Mouse (Mus musculus): ENCODE measurements at regions not wholly inside any gene's neighbourhood (a gene's known extent, or its start where the extent isn't known, plus 50 kb on each side); places are given as distances from the start of the nearest gene placed in this dataset.

DNA sequence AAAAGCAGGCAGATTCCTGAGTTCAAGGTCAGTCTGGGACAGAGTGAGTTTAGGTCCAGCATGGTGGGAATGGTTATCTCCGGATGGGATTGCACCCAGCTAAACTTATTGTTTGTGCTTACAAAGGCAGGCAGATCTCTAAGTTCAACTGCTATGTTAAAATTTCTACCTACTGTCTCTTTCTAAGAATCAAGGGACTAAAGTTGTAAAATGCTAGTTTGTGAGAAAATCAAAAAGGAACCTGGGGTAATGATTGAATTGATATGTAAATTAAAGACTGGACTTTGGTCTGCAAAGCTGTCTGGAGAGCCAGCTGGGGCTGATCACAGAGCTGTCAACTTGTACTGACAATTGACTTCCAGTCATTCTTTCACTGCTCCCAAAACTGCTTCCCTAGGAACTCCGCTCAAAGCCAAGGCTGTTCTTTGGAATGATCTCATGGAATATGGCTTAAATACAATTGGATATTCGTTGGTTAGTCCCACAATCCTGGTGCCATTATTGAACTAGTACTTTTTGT is 90.7 kb upstream of the Tcerg1l start:
- TF ChIP-seq CTCF (IDR thresholded peaks at IDR 0.05; ENCODE audit: extremely low read depth, insufficient read length, insufficient replicate concordance, low read depth, low read length) = no peak
- TF ChIP-seq POLR2A (IDR thresholded peaks at IDR 0.05; ENCODE audit: low read depth, low read length) = no peak
- Histone ChIP-seq H3K36me3 (ENCODE audit: control insufficient read depth, insufficient read depth, low read length) (no peaks in the 10 kb centered on the region), H3K4me1 (ENCODE audit: control insufficient read depth, insufficient read depth, insufficient read length, low read length) (no peaks in the 10 kb centered on the region), H3K4me3 (ENCODE audit: low read depth, low read length) (no peak overlapping the region), H3K27me3 (ENCODE audit: control insufficient read depth, insufficient read depth, low read length) (no peaks in the 10 kb centered on the region), H3K27ac (ENCODE audit: insufficient read depth, low read depth, low read length) (no peak overlapping the region)
- WGBS = 76% methylated on average over 3 of the region's 3 CpGs

- Histone ChIP-seq H3K36me3 (ENCODE audit: control insufficient read depth, insufficient read depth, low read length) (no peaks in the 10 kb centered on the region), H3K4me1 (ENCODE audit: control insufficient read depth, insufficient read depth, insufficient read length, low read length) (no peaks in the 10 kb centered on the region), H3K27me3 (ENCODE audit: control insufficient read depth, insufficient read depth, low read length) (no peaks in the 10 kb centered on the region), H3K4me3 (ENCODE audit: low read depth, low read length) (no peak overlapping the region), H3K27ac (ENCODE audit: insufficient read depth, low read depth, low read length) (no peak overlapping the region)
- 67% methylated on average over 2 of the region's 2 CpGs for WGBS
- TF ChIP-seq POLR2A (IDR thresholded peaks at IDR 0.05; ENCODE audit: low read depth, low read length) = no peak
- no peak for TF ChIP-seq CTCF (IDR thresholded peaks at IDR 0.05; ENCODE audit: extremely low read depth, insufficient read length, insufficient replicate concordance, low read depth, low read length)
These were observed 75.4 kb upstream of the Tcerg1l start for GRCm38 (mm10) chr7:138472891-138473455.

- no peaks in the 10 kb centered on the region for H3K36me3 ChIP-seq (ENCODE audit: control insufficient read depth, insufficient read depth, low read length)
- no peak for TF ChIP-seq POLR2A (IDR thresholded peaks at IDR 0.05; ENCODE audit: low read depth, low read length)
- TF ChIP-seq CTCF (IDR thresholded peaks at IDR 0.05; ENCODE audit: extremely low read depth, insufficient read length, insufficient replicate concordance, low read depth, low read length) = no peak
- H3K27ac ChIP-seq (ENCODE audit: insufficient read depth, low read depth, low read length) = no peak overlapping the region
- no peaks in the 10 kb centered on the region for H3K4me1 ChIP-seq (ENCODE audit: control insufficient read depth, insufficient read depth, insufficient read length, low read length)
- WGBS = 74% methylated on average over 5 of the region's 5 CpGs
- no peak overlapping the region for H3K4me3 ChIP-seq (ENCODE audit: low read depth, low read length)
- H3K27me3 ChIP-seq (ENCODE audit: control insufficient read depth, insufficient read depth, low read length) = no peaks in the 10 kb centered on the region
These were observed 74.8 kb upstream of the Tcerg1l start for GRCm38 (mm10) chr7:138472371-138472770.

GRCm38 (mm10) chr7:138469211-138469610 is 71.7 kb upstream of the Tcerg1l start:
- no peaks in the 10 kb centered on the region for H3K27me3 ChIP-seq (ENCODE audit: control insufficient read depth, insufficient read depth, low read length)
- no peaks in the 10 kb centered on the region for H3K4me1 ChIP-seq (ENCODE audit: control insufficient read depth, insufficient read depth, insufficient read length, low read length)
- H3K4me3 ChIP-seq (ENCODE audit: low read depth, low read length) = no peak overlapping the region
- 61% methylated on average over 4 of the region's 4 CpGs for WGBS
- TF ChIP-seq CTCF (IDR thresholded peaks at IDR 0.05; ENCODE audit: extremely low read depth, insufficient read length, insufficient replicate concordance, low read depth, low read length) (no peak), POLR2A (IDR thresholded peaks at IDR 0.05; ENCODE audit: low read depth, low read length) (no peak)
- no peak overlapping the region for H3K27ac ChIP-seq (ENCODE audit: insufficient read depth, low read depth, low read length)
- no peaks in the 10 kb centered on the region for H3K36me3 ChIP-seq (ENCODE audit: control insufficient read depth, insufficient read depth, low read length)

DNA sequence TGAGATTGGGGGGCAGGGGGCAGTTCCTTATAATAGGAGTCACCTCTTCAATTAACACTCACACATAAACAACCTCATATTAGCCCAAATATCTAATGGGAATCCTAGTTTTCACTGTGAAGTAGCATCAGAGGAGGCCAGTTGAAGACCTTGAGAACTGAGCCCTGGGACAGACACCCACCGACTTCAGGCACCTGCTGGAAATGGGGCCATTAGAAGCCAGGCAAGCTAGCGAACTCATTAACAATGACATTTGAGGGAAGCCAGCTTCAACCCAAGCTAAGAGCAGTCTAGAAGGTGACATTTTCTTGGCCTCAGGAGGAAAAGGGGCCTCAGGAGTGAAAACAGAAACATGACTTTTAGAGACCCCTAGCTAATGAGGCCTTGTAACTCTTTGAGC is 70.9 kb upstream of the Tcerg1l start:
- no peak overlapping the region for H3K4me3 ChIP-seq (ENCODE audit: low read depth, low read length)
- TF ChIP-seq POLR2A (IDR thresholded peaks at IDR 0.05; ENCODE audit: low read depth, low read length) (no peak), CTCF (IDR thresholded peaks at IDR 0.05; ENCODE audit: extremely low read depth, insufficient read length, insufficient replicate concordance, low read depth, low read length) (no peak)
- H3K27ac ChIP-seq (ENCODE audit: insufficient read depth, low read depth, low read length) = no peak overlapping the region
- H3K4me1 ChIP-seq (ENCODE audit: control insufficient read depth, insufficient read depth, insufficient read length, low read length) = no peaks in the 10 kb centered on the region
- no peaks in the 10 kb centered on the region for H3K27me3 ChIP-seq (ENCODE audit: control insufficient read depth, insufficient read depth, low read length)
- WGBS = 83% methylated on average over 2 of the region's 2 CpGs
- no peaks in the 10 kb centered on the region for H3K36me3 ChIP-seq (ENCODE audit: control insufficient read depth, insufficient read depth, low read length)

DNA sequence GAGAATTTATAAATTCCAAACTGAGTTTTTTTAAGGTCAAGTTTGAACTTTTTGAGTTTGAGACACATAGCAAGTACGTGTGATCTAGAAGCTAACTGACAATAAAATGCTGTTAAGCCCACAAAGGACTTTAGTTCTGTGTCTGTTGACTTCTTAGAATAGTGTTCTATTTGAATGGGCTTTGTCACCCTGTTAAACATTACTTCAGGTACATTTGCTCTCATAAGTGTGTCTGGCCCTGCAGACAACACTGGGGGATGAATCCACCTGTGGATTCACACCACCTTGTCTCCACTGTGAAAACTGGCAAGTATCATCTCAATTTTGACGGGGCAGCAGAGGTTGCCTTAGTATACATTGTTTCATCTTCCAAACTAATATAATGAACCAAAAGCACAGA is 70.5 kb upstream of the Tcerg1l start:
- 61% methylated on average over 2 of the region's 2 CpGs for WGBS
- TF ChIP-seq CTCF (IDR thresholded peaks at IDR 0.05; ENCODE audit: extremely low read depth, insufficient read length, insufficient replicate concordance, low read depth, low read length) = no peak
- Histone ChIP-seq H3K27ac (ENCODE audit: insufficient read depth, low read depth, low read length) (no peak overlapping the region), H3K4me1 (ENCODE audit: control insufficient read depth, insufficient read depth, insufficient read length, low read length) (no peaks in the 10 kb centered on the region), H3K36me3 (ENCODE audit: control insufficient read depth, insufficient read depth, low read length) (no peaks in the 10 kb centered on the region), H3K27me3 (ENCODE audit: control insufficient read depth, insufficient read depth, low read length) (no peaks in the 10 kb centered on the region), H3K4me3 (ENCODE audit: low read depth, low read length) (no peak overlapping the region)

GRCm38 (mm10) chr7:138467386-138467785 is 69.9 kb upstream of the Tcerg1l start:
- Histone ChIP-seq H3K27me3 (ENCODE audit: control insufficient read depth, insufficient read depth, low read length) (no peaks in the 10 kb centered on the region), H3K4me3 (ENCODE audit: low read depth, low read length) (no peak overlapping the region), H3K36me3 (ENCODE audit: control insufficient read depth, insufficient read depth, low read length) (no peaks in the 10 kb centered on the region), H3K27ac (ENCODE audit: insufficient read depth, low read depth, low read length) (no peak overlapping the region), H3K4me1 (ENCODE audit: control insufficient read depth, insufficient read depth, insufficient read length, low read length) (no peaks in the 10 kb centered on the region)
- TF ChIP-seq CTCF (IDR thresholded peaks at IDR 0.05; ENCODE audit: extremely low read depth, insufficient read length, insufficient replicate concordance, low read depth, low read length) (no peak), POLR2A (IDR thresholded peaks at IDR 0.05; ENCODE audit: low read depth, low read length) (no peak)
- WGBS = 65% methylated on average over 1 of the region's 1 CpGs

All from small intestine, adult 2 months (tissue).